Mouse (Mus musculus) cerebellum, adult 2 months (tissue): ENCODE measurements around the gene Gm21974. TPM values are rescaled to one million over a fixed set of nuclear protein-coding genes. Genes with fewer than 3 reads are reported as not detected.

ENCODE experiments used
- DNase-seq, 2 experiments: peaks; one replicate each; pipeline ENCODE4 v3.0.0; 2021
- H3K27ac ChIP-seq: fragments of 200-500 bp; 2 replicates; pipeline ENCODE4 v1.5.1; 2012; ENCODE audit warnings: low read length, control low read depth, inconsistent platforms; ENCODE audit not compliant: insufficient read depth
- H3K27me3 ChIP-seq: fragments of 200-500 bp; 2 replicates; pipeline ENCODE4 v1.6.1; 2012; ENCODE audit warnings: inconsistent platforms, mild to moderate bottlenecking, low read length, moderate library complexity; ENCODE audit not compliant: control insufficient read depth, insufficient read depth
- H3K4me1 ChIP-seq: fragments of 200-500 bp; 2 replicates; pipeline ENCODE4 v1.6.1; 2011; ENCODE audit warnings: low read length; ENCODE audit not compliant: control insufficient read depth, insufficient read depth
- H3K4me3 ChIP-seq: fragments of 200-500 bp; replicated peaks from 2 replicates; pipeline ENCODE3; 2011; ENCODE audit warnings: mild to moderate bottlenecking, low read depth, low read length, control low read depth; ENCODE audit not compliant: insufficient read depth
- CTCF ChIP-seq: fragments of 200-500 bp; IDR thresholded peaks from 2 replicates; pipeline ENCODE4 v1.5.1; 2011; ENCODE audit warnings: low read depth, mild to moderate bottlenecking, control low read depth, low read length, moderate library complexity, borderline replicate concordance; ENCODE audit not compliant: insufficient read depth
- POLR2A ChIP-seq: fragments of 200-500 bp; IDR thresholded peaks from 2 replicates; pipeline ENCODE4 v1.6.1; 2011; ENCODE audit warnings: low read length, control low read depth, borderline replicate concordance; ENCODE audit not compliant: insufficient read depth
- WGBS: fragments of 180-500 bp; shearing (Covaris S2); methylation state at CpG from one replicate; pipeline ENCODE4 v1.1.7; 2018; 5-methylcytosine and 5-hydroxymethylcytosine counted together
- polyA plus RNA-seq: library from polyadenylated mRNA; depleted of rRNA; stranded (reverse); fragments of >200 nt; gene quantifications from 2 replicates; pipeline ENCODE4 v1.2.3, GENCODE M21; 2012

Gene Gm21974
- polyA plus RNA-seq, 1 experiment: not detected

GRCm38 (mm10) chr7:127925252-127925651, 30.0 kb upstream of the Gm21974 start:
- no peak overlapping the region for H3K4me3 ChIP-seq
- no peaks in the 10 kb centered on the region for H3K27me3 ChIP-seq
- no peaks in the 10 kb centered on the region for H3K4me1 ChIP-seq
- no peak for DNase-seq
- TF ChIP-seq POLR2A (no peak), CTCF (no peak)
- 68% methylated on average over 5 of the region's 5 CpGs for WGBS
- H3K27ac ChIP-seq: no peak overlapping the region

- TF ChIP-seq POLR2A (no peak), CTCF (no peak)
- 87% methylated on average over 5 of the region's 5 CpGs for WGBS
- no peak overlapping the region for H3K4me3 ChIP-seq
Observed at GRCm38 (mm10) chr7:127923714-127924113, 28.5 kb upstream of the Gm21974 start.

GRCm38 (mm10) chr7:127922451-127923275, 27.4 kb upstream of the Gm21974 start:
- H3K27me3 ChIP-seq: no peaks in the 10 kb centered on the region
- no peaks in the 10 kb centered on the region for H3K4me1 ChIP-seq
- no peak for DNase-seq
- no peak overlapping the region for H3K27ac ChIP-seq
- TF ChIP-seq CTCF (no peak), POLR2A (no peak)
- 75% methylated on average over 6 of the region's 6 CpGs for WGBS
- H3K4me3 ChIP-seq: no peak overlapping the region

More at GRCm38 (mm10) chr7:127923714-127924113, 28.5 kb upstream of the Gm21974 start:
- no peak overlapping the region for H3K27ac ChIP-seq
- H3K4me1 ChIP-seq: no peaks in the 10 kb centered on the region
- H3K27me3 ChIP-seq: no peaks in the 10 kb centered on the region
- DNase-seq: no peak

DNA sequence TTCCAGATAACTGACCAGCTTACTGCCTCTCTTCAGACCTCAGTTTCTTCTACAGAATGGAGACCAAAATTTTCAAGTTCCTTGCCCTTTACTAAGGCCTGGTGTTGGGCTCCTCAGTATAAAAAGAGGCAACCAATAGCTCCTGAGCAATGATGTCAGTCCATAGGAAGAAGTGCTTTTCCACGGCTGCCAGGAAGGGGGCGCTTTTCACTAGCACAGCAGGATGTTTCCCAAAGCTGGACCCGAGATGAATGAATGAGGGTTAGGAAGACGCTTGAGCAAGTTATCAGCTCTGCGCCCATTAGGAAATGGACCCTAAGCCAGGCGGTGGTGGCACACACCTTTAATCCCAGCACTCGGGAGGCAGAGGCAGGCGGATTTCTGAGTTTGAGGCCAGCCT, 26.3 kb upstream of the Gm21974 start:
- no peak for DNase-seq
- no peak for TF ChIP-seq POLR2A
- peak; percentile 39; the same call in 1 of the 2 replicates for TF ChIP-seq CTCF
- 59% methylated on average over 8 of the region's 8 CpGs for WGBS
- Histone ChIP-seq H3K4me3 (no peak overlapping the region), H3K4me1 (no peaks in the 10 kb centered on the region), H3K27me3 (no peaks in the 10 kb centered on the region), H3K27ac (no peak overlapping the region)

DNA sequence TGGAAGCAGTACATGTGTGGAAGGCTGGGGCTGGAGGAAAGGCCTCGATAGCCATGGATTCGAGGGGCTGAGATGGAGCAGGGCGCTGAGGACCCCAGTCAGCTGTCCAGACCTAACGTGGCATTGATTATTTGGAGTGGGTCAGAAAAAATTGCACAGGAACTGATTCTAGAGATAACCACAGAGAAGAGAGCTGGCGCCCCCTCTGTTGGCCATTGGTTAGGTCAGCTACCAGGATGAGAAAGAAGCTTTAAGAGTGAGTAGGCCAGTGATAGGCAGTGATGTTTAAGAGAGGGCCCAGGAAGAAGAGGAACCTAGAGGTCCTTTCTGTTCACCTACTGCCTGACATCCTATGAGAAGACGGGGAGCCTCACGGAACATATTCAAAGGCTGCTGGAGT, 24.0 kb upstream of the Gm21974 start:
- no peaks in the 10 kb centered on the region for H3K27me3 ChIP-seq
- TF ChIP-seq POLR2A (no peak), CTCF (peak; percentile 13; the same call in 1 of the 2 replicates)
- no peaks in the 10 kb centered on the region for H3K4me1 ChIP-seq
- H3K27ac ChIP-seq: no peak overlapping the region
- DNase-seq: no peak
- 78% methylated on average over 7 of the region's 7 CpGs for WGBS
- no peak overlapping the region for H3K4me3 ChIP-seq

DNA sequence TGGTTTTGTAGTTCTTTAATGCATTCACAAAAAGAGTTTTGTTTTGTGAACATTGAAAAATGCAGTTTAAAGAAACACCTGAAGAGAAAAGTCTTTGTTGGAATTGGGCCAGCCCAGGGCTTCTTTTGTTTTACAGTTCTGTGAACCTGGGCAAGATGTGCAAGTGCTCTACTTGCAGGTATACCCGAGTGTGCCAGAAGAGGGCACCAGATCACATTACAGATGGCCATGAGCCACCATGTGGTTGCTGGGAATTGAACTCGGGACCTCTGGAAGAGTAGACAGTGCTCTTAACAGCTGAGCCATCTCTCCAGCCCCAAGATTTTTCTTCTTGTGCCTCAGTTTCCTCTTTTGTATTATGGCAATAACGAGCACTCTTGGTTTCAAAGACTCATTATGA, 22.9 kb upstream of the Gm21974 start:
- Histone ChIP-seq H3K4me1 (no peaks in the 10 kb centered on the region), H3K27ac (no peak overlapping the region), H3K4me3 (no peak overlapping the region), H3K27me3 (no peaks in the 10 kb centered on the region)
- 50% methylated on average over 3 of the region's 3 CpGs for WGBS
- DNase-seq: peak; percentile 34 to 47
- peak; percentile 45 for TF ChIP-seq CTCF
- no peak for TF ChIP-seq POLR2A

DNA sequence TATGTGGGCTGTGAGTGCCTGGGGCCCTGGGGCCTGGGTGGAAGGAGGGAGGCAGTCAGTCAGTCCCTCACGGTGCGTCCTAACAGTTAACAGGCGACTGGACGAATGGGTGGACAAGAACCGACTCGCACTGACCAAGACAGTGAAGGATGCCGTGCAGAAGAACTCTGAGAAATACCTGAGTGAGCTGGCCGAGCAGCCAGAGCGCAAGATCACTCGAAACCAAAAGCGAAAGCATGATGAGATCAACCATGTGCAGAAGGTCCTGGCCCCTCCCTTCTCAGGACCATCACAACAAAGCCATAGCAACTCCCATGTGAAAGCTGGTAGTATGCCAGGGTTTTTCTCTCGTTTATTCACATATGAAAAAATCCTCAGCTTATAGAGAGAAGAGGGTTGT, 20.0 kb upstream of the Gm21974 start:
- WGBS: 91% methylated on average over 12 of the region's 12 CpGs

GRCm38 (mm10) chr7:127912938-127913337, 17.7 kb upstream of the Gm21974 start:
- H3K4me1 ChIP-seq: no peaks in the 10 kb centered on the region
- H3K4me3 ChIP-seq: peak overlapping the region; percentile 90
- TF ChIP-seq POLR2A (no peak), CTCF (no peak)
- 27% methylated on average over 4 of the region's 4 CpGs for WGBS
- no peaks in the 10 kb centered on the region for H3K27me3 ChIP-seq
- no peak for DNase-seq
- H3K27ac ChIP-seq: no peak overlapping the region

More for the DNA sequence above, 20.0 kb upstream of the Gm21974 start:
- no peak overlapping the region for H3K27ac ChIP-seq
- no peaks in the 10 kb centered on the region for H3K4me1 ChIP-seq
- TF ChIP-seq CTCF (no peak), POLR2A (no peak)
- no peaks in the 10 kb centered on the region for H3K27me3 ChIP-seq
- no peak overlapping the region for H3K4me3 ChIP-seq
- DNase-seq: no peak
